Comparison of ENCODE assay signal across 13 mouse cellular contexts in the genomic region with DNA sequence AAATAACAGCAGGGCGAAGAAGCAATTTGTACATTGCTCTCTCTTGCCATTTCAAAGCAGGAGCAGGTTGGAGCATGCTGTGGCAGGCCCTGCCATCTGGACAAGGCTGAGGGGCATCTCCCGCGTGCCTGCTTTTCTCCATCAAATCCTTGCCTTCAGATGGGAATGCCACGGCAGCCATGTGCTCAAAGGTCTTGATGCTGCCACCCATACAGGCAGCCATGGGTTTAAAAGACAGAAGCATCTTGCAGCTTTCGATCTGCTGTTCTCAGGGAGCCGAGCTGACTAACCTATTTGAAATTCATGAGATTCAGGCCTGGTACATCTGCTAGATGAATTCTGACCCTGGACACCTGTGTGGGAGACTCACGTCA. TPM values are rescaled to one million over a fixed set of nuclear protein-coding genes. Genes with fewer than 3 reads are reported as not detected.
DNase-seq lines count a peak whose midpoint lies in the region; ATAC-seq lines count a peak whose summit lies in the region.
"Had no signal": no experiment of that assay in that cellular context is flagged by ENCODE, and none has a peak within 500 bp of the region (broad histone marks: within the 10 kb centered on the region; RNA-seq: fewer than 3 reads in every experiment).

No protein-coding gene starts in this region.

- 86% methylated on average over 7 of the region's 7 CpGs for WGBS in intestine, embryonic 14.5 days
- 84% methylated on average over 7 of the region's 7 CpGs for WGBS in intestine, embryonic 16.5 days
- 46% methylated on average over 7 of the region's 7 CpGs for WGBS in hindbrain, embryonic 12.5 days
- 26% methylated on average over 7 of the region's 7 CpGs for WGBS in midbrain, embryonic 16.5 days

- H3K9ac ChIP-seq in intestine, embryonic 14.5 days (ENCODE audit: low read length): no peak overlapping the region
- H3K9ac ChIP-seq in intestine, embryonic 16.5 days (ENCODE audit: low read depth, low read length): no peak overlapping the region
- H3K9ac ChIP-seq in hindbrain, embryonic 12.5 days: no peak overlapping the region
- peak overlapping the region; percentile 21; the same call in 1 of the 2 replicates for H3K9ac ChIP-seq in midbrain, embryonic 16.5 days (ENCODE audit: low read depth, low read length)
- H3K9ac ChIP-seq: liver, embryonic 15.5 days had no signal

- DNase-seq in intestine, embryonic 14.5 days (ENCODE audit: low spot score): peak; percentile 41
- DNase-seq in cerebellum, postnatal 36 days: peak; percentile 84 to 85
- no peak for DNase-seq in urinary bladder, postnatal 25 days (ENCODE audit: low spot score)
- DNase-seq in embryo, embryonic 9.5 days (ENCODE audit: extremely low spot score): no peak
- DNase-seq in frontal cortex, postnatal 25 days (ENCODE audit: low spot score in 2 of 2): no peak
- DNase-seq: gastrocnemius, postnatal 25 days; kidney, postnatal 10 days had no signal

- no peak overlapping the region for H3K4me3 ChIP-seq in intestine, embryonic 14.5 days (ENCODE audit: low read depth, low read length)
- no peak overlapping the region for H3K4me3 ChIP-seq in intestine, embryonic 16.5 days (ENCODE audit: low read length)
- no peak overlapping the region for H3K4me3 ChIP-seq in hindbrain, embryonic 12.5 days
- H3K4me3 ChIP-seq in midbrain, embryonic 16.5 days (ENCODE audit: low read depth, low read length): no peak overlapping the region
- H3K4me3 ChIP-seq: liver, embryonic 15.5 days; megakaryocyte, embryonic 14.5 days had no signal

- no peak overlapping the region for H3K4me2 ChIP-seq in intestine, embryonic 14.5 days (ENCODE audit: low read length)
- no peak overlapping the region for H3K4me2 ChIP-seq in intestine, embryonic 16.5 days (ENCODE audit: low read depth, low read length)
- H3K4me2 ChIP-seq in hindbrain, embryonic 12.5 days (replicated peaks): 0 out of 2 replicates have a peak overlapping the region, but pooled peaks have one; percentile 1
- H3K4me2 ChIP-seq in midbrain, embryonic 16.5 days (ENCODE audit: low read length): no peak overlapping the region
- H3K4me2 ChIP-seq: liver, embryonic 15.5 days had no signal

- H3K4me1 ChIP-seq in intestine, embryonic 14.5 days (replicated peaks; ENCODE audit: control insufficient read depth, insufficient read depth, low read length): no peaks in the 10 kb centered on the region
- H3K4me1 ChIP-seq in intestine, embryonic 16.5 days (ENCODE audit: control insufficient read depth, insufficient read depth, low read length): no peaks in the 10 kb centered on the region
- peaks cover 42% of the 10 kb centered on the region for H3K4me1 ChIP-seq in hindbrain, embryonic 12.5 days
- peaks cover 36% of the 10 kb centered on the region for H3K4me1 ChIP-seq in midbrain, embryonic 16.5 days (ENCODE audit: control insufficient read depth, insufficient read depth, low read length)
- H3K4me1 ChIP-seq: liver, embryonic 15.5 days; megakaryocyte, embryonic 14.5 days had no signal

- no peak overlapping the region for H3K27ac ChIP-seq in intestine, embryonic 14.5 days (ENCODE audit: low read depth)
- no peak overlapping the region for H3K27ac ChIP-seq in intestine, embryonic 16.5 days (ENCODE audit: low read length)
- peak overlapping the region; percentile 76 for H3K27ac ChIP-seq in hindbrain, embryonic 12.5 days
- peak overlapping the region; percentile 73 for H3K27ac ChIP-seq in midbrain, embryonic 16.5 days (ENCODE audit: low read length)
- H3K27ac ChIP-seq: liver, embryonic 15.5 days had no signal

- H3K27me3 ChIP-seq in intestine, embryonic 14.5 days (replicated peaks; ENCODE audit: control insufficient read depth, insufficient read depth, low read length): no peaks in the 10 kb centered on the region
- no peaks in the 10 kb centered on the region for H3K27me3 ChIP-seq in intestine, embryonic 16.5 days (replicated peaks; ENCODE audit: control insufficient read depth, insufficient read depth, low read length)
- no peaks in the 10 kb centered on the region for H3K27me3 ChIP-seq in hindbrain, embryonic 12.5 days
- no peaks in the 10 kb centered on the region for H3K27me3 ChIP-seq in midbrain, embryonic 16.5 days (ENCODE audit: control insufficient read depth, insufficient read depth, low read depth, low read length)
- H3K27me3 ChIP-seq: liver, embryonic 15.5 days; megakaryocyte, embryonic 14.5 days had no signal

- H3K9me3 ChIP-seq in intestine, embryonic 14.5 days (ENCODE audit: control insufficient read depth, low read length): no peaks in the 10 kb centered on the region
- H3K9me3 ChIP-seq in intestine, embryonic 16.5 days (ENCODE audit: control insufficient read depth, low read length): no peaks in the 10 kb centered on the region
- H3K9me3 ChIP-seq in hindbrain, embryonic 12.5 days (replicated peaks): no peaks in the 10 kb centered on the region
- no peaks in the 10 kb centered on the region for H3K9me3 ChIP-seq in midbrain, embryonic 16.5 days (replicated peaks; ENCODE audit: control insufficient read depth, low read length, poor library complexity, severe bottlenecking)
- H3K9me3 ChIP-seq: G1E; liver, embryonic 15.5 days had no signal

- no peaks in the 10 kb centered on the region for H3K36me3 ChIP-seq in intestine, embryonic 14.5 days (ENCODE audit: control insufficient read depth, insufficient read depth, low read length)
- H3K36me3 ChIP-seq in intestine, embryonic 16.5 days (ENCODE audit: control insufficient read depth, insufficient read depth, low read length): no peaks in the 10 kb centered on the region
- no peaks in the 10 kb centered on the region for H3K36me3 ChIP-seq in hindbrain, embryonic 12.5 days
- no peaks in the 10 kb centered on the region for H3K36me3 ChIP-seq in midbrain, embryonic 16.5 days (ENCODE audit: control insufficient read depth, insufficient read depth, low read length)
- H3K36me3 ChIP-seq: G1E; liver, embryonic 15.5 days had no signal

- no peak for ATAC-seq in intestine, embryonic 14.5 days (replicated peaks; ENCODE audit: low FRiP score, low TSS enrichment, low read depth)
- ATAC-seq in intestine, embryonic 16.5 days: no peak
- peak; percentile 55 for ATAC-seq in hindbrain, embryonic 12.5 days (ENCODE audit: low FRiP score)
- ATAC-seq in midbrain, embryonic 16.5 days: peak; percentile 47

RNA-seq across cellular contexts. Expression of gene Kif5c, which starts 53.4 kb away (rescaled TPM):
- 11.3 and 11.9 TPM in 2 replicates for polyA plus RNA-seq in intestine, embryonic 14.5 days (2014; fragmentation: Nextera tagmentation; extraction: Ambion mirVana)
- polyA plus RNA-seq in intestine, embryonic 16.5 days (2015; fragmentation: Nextera tagmentation; extraction: Ambion mirVana): 4.4 and 4.8 TPM in 2 replicates
- 153 and 157 TPM in 2 replicates for polyA plus RNA-seq in hindbrain, embryonic 12.5 days (2016; fragmentation: Nextera tagmentation; extraction: Ambion mirVana)
- polyA plus RNA-seq in midbrain, embryonic 16.5 days (2015; fragmentation: Nextera tagmentation; extraction: Ambion mirVana): 194 and 211 TPM in 2 replicates

Comparison
In these comparisons a context has a peak if more than half of its experiments do, and no peak if none do; other contexts are left out.
1. ATAC-seq: peak in hindbrain, embryonic 12.5 days (single experiment) and midbrain, embryonic 16.5 days (single experiment); none in intestine, embryonic 14.5 days (single experiment) and intestine, embryonic 16.5 days (single experiment).
2. DNase-seq: peak in intestine, embryonic 14.5 days (single experiment) and cerebellum, postnatal 36 days (2 of 2); none in urinary bladder, postnatal 25 days (single experiment), embryo, embryonic 9.5 days (single experiment) and frontal cortex, postnatal 25 days (0 of 2).
3. H3K27ac ChIP-seq: peak in hindbrain, embryonic 12.5 days (single experiment) and midbrain, embryonic 16.5 days (single experiment); none in intestine, embryonic 14.5 days (single experiment) and intestine, embryonic 16.5 days (single experiment).
4. RNA of gene Kif5c, which starts 53.4 kb away (polyA plus RNA-seq): 194 to 211 TPM in midbrain, embryonic 16.5 days and 153 to 157 TPM in hindbrain, embryonic 12.5 days; 11.3 to 11.9 TPM in intestine, embryonic 14.5 days and 4.4 to 4.8 TPM in intestine, embryonic 16.5 days; every median in the first group is over 10 times any median in the second.